20 mouse cellular contexts compared by ENCODE assay signal in the genomic region with DNA sequence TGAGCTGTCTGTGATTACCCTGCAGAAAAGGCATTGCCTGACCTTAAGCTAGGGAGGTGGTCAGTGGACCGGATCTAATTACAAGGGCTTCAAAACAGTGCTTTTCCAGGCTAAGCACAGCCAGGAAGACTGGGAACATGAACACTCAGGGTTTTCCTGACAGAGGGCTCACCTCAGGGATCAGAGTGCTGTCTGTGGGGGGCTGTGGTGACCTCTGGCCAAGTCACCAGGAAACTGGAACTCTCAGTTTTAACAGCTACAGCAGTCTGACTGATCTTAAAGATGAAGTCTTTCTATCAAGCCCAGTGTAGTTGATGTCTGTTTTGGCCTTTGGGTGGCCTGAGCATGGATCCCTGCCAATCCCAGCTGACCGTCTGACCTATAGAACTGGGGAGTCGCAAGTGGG. TPM values are rescaled to one million over a fixed set of nuclear protein-coding genes. Genes with fewer than 3 reads are reported as not detected.
DNase-seq lines count a peak whose midpoint lies in the region; ATAC-seq and TF ChIP-seq lines count a peak whose summit lies in the region.
"Had no signal": no experiment of that assay in that cellular context is flagged by ENCODE, and none has a peak within 500 bp of the region (broad histone marks: within the 10 kb centered on the region; RNA-seq: fewer than 3 reads in every experiment).

No protein-coding gene starts in this region.

- no peak for TF ChIP-seq EP300 in stomach, postnatal 0 days (optimal IDR thresholded peaks at IDR 0.05)

- intact Hi-C loops in heart, postnatal 10 days (cut with DNase I), result loop anchor here (10.0 kb wide), 1 partner anchor 231 kb away; no protein-coding TSS in a partner anchor

- H3K9me3 ChIP-seq in forebrain, postnatal 0 days (ENCODE audit: low read length), result no peaks in the 10 kb centered on the region
- no peaks in the 10 kb centered on the region for H3K9me3 ChIP-seq in stomach, postnatal 0 days (ENCODE audit: control insufficient read depth, low read length)
- H3K9me3 ChIP-seq: heart, embryonic 12.5 days; limb, embryonic 15.5 days; megakaryocyte, embryonic 14.5 days; neural tube, embryonic 13.5 days had no signal

- ATAC-seq in forebrain, postnatal 0 days, result no peak
- no peak for ATAC-seq in stomach, postnatal 0 days (ENCODE audit: low FRiP score, low TSS enrichment)
- ATAC-seq: forebrain, embryonic 16.5 days had no signal

- H3K27me3 ChIP-seq in forebrain, postnatal 0 days (ENCODE audit: insufficient read depth, low read length), result no peaks in the 10 kb centered on the region
- no peaks in the 10 kb centered on the region for H3K27me3 ChIP-seq in stomach, postnatal 0 days (ENCODE audit: control insufficient read depth, insufficient read depth, low read length)
- H3K27me3 ChIP-seq: heart, embryonic 12.5 days; limb, embryonic 15.5 days; neural tube, embryonic 13.5 days had no signal

- peak; percentile 50 for DNase-seq in embryo, embryonic 10 days (ENCODE audit: low spot score)
- no peak for DNase-seq in embryo, embryonic 9.5 days (ENCODE audit: extremely low spot score)
- peak; percentile 61 for DNase-seq in 3T3-L1 (ENCODE audit: low read depth, low spot score)
- peak; percentile 79 for DNase-seq in kidney, adult 11 months
- peak; percentile 68 for DNase-seq in kidney, postnatal 10 days
- DNase-seq in forebrain, postnatal 0 days, result no peak
- DNase-seq in stomach, postnatal 0 days (ENCODE audit: low spot score), result no peak
- DNase-seq in heart, postnatal 10 days, result no peak
- DNase-seq: cerebellum, adult 8-10 months; embryo, embryonic 11 days; gastrocnemius, postnatal 10 days; heart, postnatal 4 days; layer of hippocampus, adult 9-11 months; lung, embryonic 14.5 days had no signal

- no peak overlapping the region for H3K4me2 ChIP-seq in forebrain, postnatal 0 days (ENCODE audit: low read depth)
- H3K4me2 ChIP-seq in stomach, postnatal 0 days (replicated peaks; ENCODE audit: low read depth), result no peak overlapping the region
- H3K4me2 ChIP-seq: heart, embryonic 12.5 days; limb, embryonic 15.5 days; lung, embryonic 14.5 days; neural tube, embryonic 13.5 days had no signal

- no peaks in the 10 kb centered on the region for H3K4me1 ChIP-seq in forebrain, postnatal 0 days (ENCODE audit: insufficient read depth)
- H3K4me1 ChIP-seq in stomach, postnatal 0 days (replicated peaks; ENCODE audit: control insufficient read depth, insufficient read depth), result peaks cover 7% of the 10 kb centered on the region

- H3K9ac ChIP-seq in forebrain, postnatal 0 days, result no peak overlapping the region
- no peak overlapping the region for H3K9ac ChIP-seq in stomach, postnatal 0 days (ENCODE audit: low read length)
- H3K9ac ChIP-seq: heart, embryonic 12.5 days; limb, embryonic 15.5 days; lung, embryonic 14.5 days; neural tube, embryonic 13.5 days had no signal

- no peaks in the 10 kb centered on the region for H3K36me3 ChIP-seq in forebrain, postnatal 0 days (ENCODE audit: insufficient read depth)
- no peaks in the 10 kb centered on the region for H3K36me3 ChIP-seq in stomach, postnatal 0 days (ENCODE audit: control insufficient read depth, insufficient read depth, low read length)
- H3K36me3 ChIP-seq: heart, embryonic 12.5 days; limb, embryonic 15.5 days; neural tube, embryonic 13.5 days had no signal

- TF ChIP-seq CTCF in forebrain, postnatal 0 days (IDR thresholded peaks at IDR 0.05; ENCODE audit: low read depth), result no peak
- TF ChIP-seq CTCF in stomach, postnatal 0 days (IDR thresholded peaks at IDR 0.05; ENCODE audit: low read depth), result no peak

- H3K27ac ChIP-seq in forebrain, postnatal 0 days (ENCODE audit: low read depth, low read length), result no peak overlapping the region
- no peak overlapping the region for H3K27ac ChIP-seq in stomach, postnatal 0 days (replicated peaks)
- H3K27ac ChIP-seq: limb, embryonic 15.5 days; neural tube, embryonic 13.5 days had no signal

- WGBS in forebrain, postnatal 0 days, result 69% methylated on average over 3 of the region's 3 CpGs
- WGBS in stomach, postnatal 0 days, result 65% methylated on average over 3 of the region's 3 CpGs

- no peak overlapping the region for H3K4me3 ChIP-seq in forebrain, postnatal 0 days (ENCODE audit: low read depth, low read length)
- no peak overlapping the region for H3K4me3 ChIP-seq in stomach, postnatal 0 days (ENCODE audit: low read depth, low read length)
- H3K4me3 ChIP-seq: erythroblast, embryonic 14.5 days; heart, embryonic 12.5 days; limb, embryonic 15.5 days; megakaryocyte, embryonic 14.5 days; neural tube, embryonic 13.5 days had no signal

RNA-seq across cellular contexts. Expression of a gene that starts 17.7 kb away (rescaled TPM):
- 9.9 and 11.0 TPM in 2 replicates for total RNA-seq in forebrain, postnatal 0 days (2014; rRNA removed)
- 4.8 and 8.6 TPM in 2 replicates for polyA plus RNA-seq in forebrain, postnatal 0 days (2015; fragmentation: Nextera tagmentation; extraction: Ambion mirVana)
- polyA plus RNA-seq in stomach, postnatal 0 days (2015; fragmentation: Nextera tagmentation; extraction: Ambion mirVana), result 4.7 and 5.2 TPM in 2 replicates
- 10 to 100 TPM; 37.7 to 39.2 TPM for total RNA-seq in heart, postnatal 10 days (2021)

RNA-seq across cellular contexts. Expression of a gene that starts 58.5 kb away (rescaled TPM):
- 81.8 and 98.9 TPM in 2 replicates for total RNA-seq in forebrain, postnatal 0 days (2014; rRNA removed)
- polyA plus RNA-seq in forebrain, postnatal 0 days (2015; fragmentation: Nextera tagmentation; extraction: Ambion mirVana), result 38.6 and 44.9 TPM in 2 replicates
- 24.0 and 25.1 TPM in 2 replicates for polyA plus RNA-seq in stomach, postnatal 0 days (2015; fragmentation: Nextera tagmentation; extraction: Ambion mirVana)
- 10 to 100 TPM; 50.4 to 51.2 TPM for total RNA-seq in heart, postnatal 10 days (2021)

Comparison
In these comparisons a context has a peak if more than half of its experiments do, and no peak if none do; other contexts are left out.
1. DNase-seq: peak in embryo, embryonic 10 days (single experiment), 3T3-L1 (single experiment), kidney, adult 11 months (single experiment) and kidney, postnatal 10 days (single experiment); none in embryo, embryonic 9.5 days (single experiment), forebrain, postnatal 0 days (single experiment), stomach, postnatal 0 days (single experiment) and heart, postnatal 10 days (0 of 2).